ENCODE assay signal across 8 mouse cellular contexts in genomic region chr16:31428335-31428674, GRCm38 (mm10). TPM values are rescaled to one million over a fixed set of nuclear protein-coding genes. Genes with fewer than 3 reads are reported as not detected.
A peak's percentile ranks its signal among the peaks of the same experiment; 100 is the strongest.
DNase-seq lines count a peak whose midpoint lies in the region; ATAC-seq and TF ChIP-seq lines count a peak whose summit lies in the region.

No protein-coding gene starts in this region.

- H3K36me3 ChIP-seq in heart, embryonic 15.5 days: no peaks in the 10 kb centered on the region
- H3K36me3 ChIP-seq in MEL (ENCODE audit: control insufficient read depth in 1 of 2, insufficient read depth in 2 of 2, low read length in 2 of 2) (peaks cover 0 to 36% of the 10 kb centered on the region in 2 experiments; a peak in 2 of 4 replicates), macrophage (ENCODE audit: inconsistent target) (no peaks in the 10 kb centered on the region)
- H3K36me3 ChIP-seq in hindbrain, embryonic 10.5 days: no peaks in the 10 kb centered on the region

- WGBS in heart, embryonic 15.5 days: 3% methylated on average over 11 of the region's 11 CpGs
- 7% methylated on average over 11 of the region's 11 CpGs for WGBS in hindbrain, embryonic 10.5 days
- 5% methylated on average over 11 of the region's 11 CpGs for WGBS in macrophage (ENCODE audit: missing documents)

- H3K4me1 ChIP-seq in heart, embryonic 15.5 days (replicated peaks): peaks cover 22% of the 10 kb centered on the region
- H3K4me1 ChIP-seq in MEL (ENCODE audit: control insufficient read depth in 1 of 2, insufficient read depth in 2 of 2, low read length in 2 of 2): peaks cover 13 to 44% of the 10 kb centered on the region in 2 experiments
- peaks cover 22% of the 10 kb centered on the region for H3K4me1 ChIP-seq in hindbrain, embryonic 10.5 days (replicated peaks)

- peak overlapping the region; percentile 98 for H3K4me2 ChIP-seq in heart, embryonic 15.5 days

- no peak for TF ChIP-seq RAD21 in MEL (IDR thresholded peaks at IDR 0.05; ENCODE audit: low read depth, low read length)

- H3K4me3 ChIP-seq in heart, embryonic 15.5 days: peak overlapping the region; percentile 70
- H3K4me3 ChIP-seq in MEL (ENCODE audit: control insufficient read depth in 1 of 2, insufficient read depth in 1 of 2, low read depth in 2 of 2, low read length in 2 of 2): peak overlapping the region; percentile 76 to 83
- H3K4me3 ChIP-seq in hindbrain, embryonic 10.5 days: peak overlapping the region; percentile 73
- peak overlapping the region; percentile 11; the same call in 1 of the 2 replicates for H3K4me3 ChIP-seq in macrophage (ENCODE audit: inconsistent target)

- H3K9ac ChIP-seq in heart, embryonic 15.5 days: peak overlapping the region; percentile 52; the same call in 1 of the 2 replicates
- H3K9ac ChIP-seq in MEL (ENCODE audit: control insufficient read depth, low read depth, low read length, poor library complexity, severe bottlenecking): peak overlapping the region; percentile 64

- TF ChIP-seq POLR2A in MEL (IDR thresholded peaks at IDR 0.05; ENCODE audit: control insufficient read depth in 1 of 2, insufficient read depth in 1 of 2, low read depth in 1 of 2, low read length in 2 of 2, poor library complexity in 1 of 2): no peak

- no peak for DNase-seq in heart, adult 11 months
- DNase-seq in MEL (ENCODE audit: low read depth, low spot score): no peak
- DNase-seq in hindbrain, embryonic 10.5 days (ENCODE audit: low spot score): no peak
- DNase-seq in cerebellum, postnatal 4 days (ENCODE audit: low spot score in 2 of 2): no peak
- DNase-seq in embryo, embryonic 10.5 days (ENCODE audit: low spot score): no peak
- DNase-seq in urinary bladder, postnatal 25 days (ENCODE audit: low spot score): no peak

- H3K9me3 ChIP-seq in heart, embryonic 15.5 days (replicated peaks): no peaks in the 10 kb centered on the region
- H3K9me3 ChIP-seq in MEL (replicated peaks; ENCODE audit: insufficient read depth, low read length): no peaks in the 10 kb centered on the region
- H3K9me3 ChIP-seq in hindbrain, embryonic 10.5 days: no peaks in the 10 kb centered on the region

- ATAC-seq in heart, embryonic 15.5 days (replicated peaks; ENCODE audit: insufficient number of reproducible peaks, insufficient read depth, low FRiP score, low read depth): no peak

- H3K27me3 ChIP-seq in heart, embryonic 15.5 days: peaks cover 35% of the 10 kb centered on the region
- no peaks in the 10 kb centered on the region for H3K27me3 ChIP-seq in MEL (ENCODE audit: control insufficient read depth in 1 of 2, insufficient read depth in 2 of 2, low read length in 2 of 2)
- peaks cover 44% of the 10 kb centered on the region for H3K27me3 ChIP-seq in hindbrain, embryonic 10.5 days (ENCODE audit: insufficient read depth, poor library complexity, severe bottlenecking)

- no peak overlapping the region for H3K27ac ChIP-seq in heart, embryonic 15.5 days
- no peak overlapping the region for H3K27ac ChIP-seq in MEL (ENCODE audit: control insufficient read depth, low read depth, low read length)
- peak overlapping the region; percentile 91 for H3K27ac ChIP-seq in hindbrain, embryonic 10.5 days
- no peak overlapping the region for H3K27ac ChIP-seq in macrophage

- no peak for TF ChIP-seq EP300 in MEL (IDR thresholded peaks at IDR 0.05; ENCODE audit: low read depth in 1 of 2, low read length in 2 of 2)

- peaks cover 34% of the 10 kb centered on the region for H3K79me2 ChIP-seq in MEL (ENCODE audit: control insufficient read depth, insufficient read depth, low read length, poor library complexity)
- no peaks in the 10 kb centered on the region for H3K79me2 ChIP-seq in macrophage (ENCODE audit: inconsistent target)

- no peak for TF ChIP-seq CTCF in MEL (IDR thresholded peaks at IDR 0.05 in 2 of 3, conservative IDR thresholded peaks at IDR 0.05 in 1 of 3; ENCODE audit: control insufficient read depth in 1 of 3, insufficient read depth in 1 of 3, low read depth in 2 of 3, low read length in 3 of 3, poor library complexity in 1 of 3, severe bottlenecking in 1 of 3)

TF ChIP-seq in MEL, 35 proteins besides CTCF, POLR2A, EP300 and RAD21:
- TF ChIP-seq ZNF384 (IDR thresholded peaks at IDR 0.05; ENCODE audit: low read depth, low read length) (no peak), ETS1 (IDR thresholded peaks at IDR 0.05; ENCODE audit: low read depth, low read length) (no peak), UBTF (IDR thresholded peaks at IDR 0.05; ENCODE audit: borderline replicate concordance, insufficient read depth, low read depth, low read length) (no peak), MXI1 (IDR thresholded peaks at IDR 0.05; ENCODE audit: low read depth, low read length) (no peak), CHD2 (IDR thresholded peaks at IDR 0.05; ENCODE audit: low read length) (no peak), USF2 (IDR thresholded peaks at IDR 0.05; ENCODE audit: borderline replicate concordance in 1 of 2, insufficient read depth in 1 of 2, low read depth in 1 of 2, low read length in 2 of 2) (no peak), RCOR1 (IDR thresholded peaks at IDR 0.05; ENCODE audit: low read depth, low read length) (no peak), GABPA (IDR thresholded peaks at IDR 0.05; ENCODE audit: low read depth, low read length) (no peak), POLR2AphosphoS2 (IDR thresholded peaks at IDR 0.05; ENCODE audit: low read length) (no peak), ZC3H11A (IDR thresholded peaks at IDR 0.05; ENCODE audit: low read depth, low read length) (no peak), CHD1 (IDR thresholded peaks at IDR 0.05; ENCODE audit: low read depth, low read length) (no peak), TAL1 (IDR thresholded peaks at IDR 0.05; ENCODE audit: low read length) (no peak), ELF1 (IDR thresholded peaks at IDR 0.05; ENCODE audit: low read depth, low read length) (no peak), MYC (IDR thresholded peaks at IDR 0.05; ENCODE audit: low read depth, low read length) (no peak), SIN3A (IDR thresholded peaks at IDR 0.05; ENCODE audit: low read length) (no peak)

RNA-seq across cellular contexts. Expression of gene Bdh1, which starts 6.2 kb away (rescaled TPM):
- 8.4 and 10.9 TPM in 2 replicates for polyA plus RNA-seq in heart, embryonic 15.5 days (2015; fragmentation: Nextera tagmentation; extraction: Ambion mirVana)
- total RNA-seq in MEL (2012; rRNA removed): 67.5 and 73.4 TPM in 2 replicates
- 100 to 1,000 TPM in 1 of 2 experiments, not detected in 1; 187 TPM for polyA plus RNA-seq in MEL (2012; ENCODE audit: insufficient read depth in 1 of 2, insufficient read length in 2 of 2, low read depth in 1 of 2, low replicate concordance in 2 of 2, missing spikeins in 1 of 2)
- 14.0 and 28.8 TPM in 2 replicates for polyA plus RNA-seq in hindbrain, embryonic 10.5 days (2016; fragmentation: Nextera tagmentation; extraction: Ambion mirVana)
- total RNA-seq in macrophage (2018; cell fraction: chromatin; rRNA removed): 1 to 10 TPM in 2 of 26 experiments, under 1 TPM in 2, not detected in 22; 0.28 to 3.3 (median 0.74) TPM
- total RNA-seq in macrophage (2018; cell fraction: cytosol; rRNA removed): 1 to 10 TPM in 3 of 26 experiments, under 1 TPM in 23; 0.18 to 1.1 (median 0.47) TPM
- 1 to 10 TPM in 5 of 26 experiments, under 1 TPM in 10, not detected in 11; 0.13 to 2.3 (median 0.72) TPM for total RNA-seq in macrophage (2018; cell fraction: nucleus; rRNA removed)
- 0.46 to 1.8 TPM (median 1.5 TPM) in 3 replicates for polyA plus RNA-seq in macrophage (2018)

Comparison
In these comparisons a context has a peak if more than half of its experiments do, and no peak if none do; other contexts are left out.
1. H3K4me3 ChIP-seq: peak in every context shown above with its lines; median percentile 80 in MEL; 73 in hindbrain, embryonic 10.5 days; 70 in heart, embryonic 15.5 days; 11 in macrophage.